In the genomic region with DNA sequence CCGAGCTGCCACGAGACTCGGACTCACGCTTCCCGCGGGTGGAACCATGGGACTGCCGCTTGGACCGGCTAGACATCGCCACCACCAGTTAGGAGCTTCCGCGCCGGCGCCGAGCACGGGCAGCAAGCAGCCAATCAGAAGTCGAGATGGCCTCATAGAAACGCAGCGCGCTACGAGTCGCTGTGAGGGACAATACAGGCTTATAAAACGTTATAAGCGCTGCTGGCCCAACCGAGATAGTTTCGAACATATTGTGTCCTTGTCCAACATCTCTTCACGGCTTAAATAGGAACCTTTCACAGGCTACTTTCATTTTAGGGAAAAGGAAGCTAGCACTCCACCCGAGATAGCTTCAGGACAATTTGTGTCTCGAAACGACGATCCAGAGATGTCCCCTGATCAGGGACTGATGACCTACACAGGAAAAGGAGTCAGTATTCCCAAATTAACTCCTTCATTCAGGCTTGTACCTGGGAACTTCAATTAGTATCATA, we compare ENCODE assay signal across 8 mouse cellular contexts. TPM values are rescaled to one million over a fixed set of nuclear protein-coding genes. Genes with fewer than 3 reads are reported as not detected.
DNase-seq lines count a peak whose midpoint lies in the region; ATAC-seq lines count a peak whose summit lies in the region.

A gene (minus strand): TSS at position 111 of the 494 bp plus-strand sequence.

- no peak within 1 kb of the TSS for H3K27ac ChIP-seq in hindbrain, embryonic 11.5 days (ENCODE audit: low read depth, low read length)

- peak within 1 kb of the TSS; percentile 71 for H3K4me2 ChIP-seq in hindbrain, embryonic 11.5 days (replicated peaks; ENCODE audit: low read depth, low read length)

- WGBS in hindbrain, embryonic 11.5 days: under 1% methylated on average over 30 of the region's 30 CpGs

- DNase-seq in Muller cell, postnatal 12 days (ENCODE audit: inconsistent ontology term): peak; percentile 93
- DNase-seq in cerebellum, adult 9-11 months: peak; percentile 94
- DNase-seq in frontal cortex, adult 2 months (ENCODE audit: extremely low spot score in 1 of 2, low spot score in 1 of 2): peak; percentile 93 to 98
- DNase-seq in hindbrain, embryonic 11.5 days (ENCODE audit: low spot score): peak; percentile 94
- DNase-seq in layer of hippocampus, postnatal 10 days (ENCODE audit: low spot score in 2 of 2): peak; percentile 89 to 92
- peak; percentile 96 for DNase-seq in lung, postnatal 10 days
- DNase-seq in ovary, postnatal 36 days (ENCODE audit: low spot score): peak; percentile 88
- DNase-seq in thymus, postnatal 25 days: peak; percentile 89

- peak within 1 kb of the TSS; percentile 79 for H3K4me3 ChIP-seq in hindbrain, embryonic 11.5 days (ENCODE audit: low read depth, low read length)

- H3K9ac ChIP-seq in hindbrain, embryonic 11.5 days (ENCODE audit: low read depth, low read length): peak within 1 kb of the TSS; percentile 89

- peaks cover 6% of the 10 kb centered on the region for H3K4me1 ChIP-seq in hindbrain, embryonic 11.5 days (replicated peaks; ENCODE audit: control insufficient read depth, insufficient read depth, low read length)

- no peaks in the 10 kb centered on the region for H3K9me3 ChIP-seq in hindbrain, embryonic 11.5 days (ENCODE audit: control insufficient read depth, low read length)

- ATAC-seq in hindbrain, embryonic 11.5 days (ENCODE audit: low FRiP score): peak; percentile 76

- H3K36me3 ChIP-seq in hindbrain, embryonic 11.5 days (ENCODE audit: control insufficient read depth, insufficient read depth, low read length): no peaks in the 10 kb centered on the region

- no peaks in the 10 kb centered on the region for H3K27me3 ChIP-seq in hindbrain, embryonic 11.5 days (ENCODE audit: control insufficient read depth, insufficient read depth, low read length)

RNA-seq across cellular contexts. Expression of the gene that starts here (rescaled TPM):
- polyA plus RNA-seq in frontal cortex, adult 2 months (2012; rRNA removed): 30.2 and 31.8 TPM in 2 replicates
- 102 and 113 TPM in 2 replicates for polyA plus RNA-seq in hindbrain, embryonic 11.5 days (2014; fragmentation: Nextera tagmentation; extraction: Ambion mirVana)
- 10 to 100 TPM; 33.0 to 34.1 TPM for total RNA-seq in layer of hippocampus, postnatal 10 days (2021)
